Mouse (Mus musculus) left cerebral cortex, postnatal 10 days (tissue): ENCODE results near the gene Olfr894. TPM values are rescaled to one million over a fixed set of nuclear protein-coding genes. Genes with fewer than 3 reads are reported as not detected.
"Not testable (repeated sequence)": the region's sequence is repeated elsewhere in the genome, so short reads cannot be mapped to it uniquely, and the experiment has no call there.

Experiments
- DNase-seq, 2 experiments: peaks; one replicate each; pipeline ENCODE4 v3.0.0; 2021 to 2022; ENCODE audit warnings: low spot score in 2 of 2, mixed read lengths in 1 of 2; ENCODE audit errors: extremely low spot score in 1 of 2
- intact Hi-C: fragments of 180-260 bp; cut with DNase I; formaldehyde crosslinking; loops from one replicate; pipeline ENCODE4 v1.15.1; 2025
- total RNA-seq, 2 experiments: library from RNA; stranded (reverse); gene quantifications; 2 replicates each; pipeline ENCODE4 v1.2.3; 2021

The Olfr894 gene
- not detected for total RNA-seq

- intact Hi-C loops = no loop called here
- no peak for DNase-seq
Observed at GRCm38 (mm10) chr9:38217755-38218154, at the start of gene Olfr894. TSS of gene Olfr894 (plus strand) at chr9:38218055.

- intact Hi-C loops = not testable (repeated sequence)
Observed at GRCm38 (mm10) chr9:38168341-38168740, 49.5 kb upstream of the Olfr894 start.

GRCm38 (mm10) chr9:38180721-38181120, 37.1 kb upstream of the Olfr894 start, which contains the start of gene Olfr891:
TSS of gene Olfr891 (minus strand) at chr9:38180821.
- DNase-seq = no peak
- intact Hi-C loops = no loop called here

More at GRCm38 (mm10) chr9:38168341-38168740, 49.5 kb upstream of the Olfr894 start:
- not testable (repeated sequence) for DNase-seq

GRCm38 (mm10) chr9:38208065-38208464, 9.8 kb upstream of the Olfr894 start, which contains the start of gene Olfr893:
TSS of gene Olfr893 (plus strand) at chr9:38208365.
- no peak for DNase-seq
- intact Hi-C loops = no loop called here

GRCm38 (mm10) chr9:38252474-38252873, 34.6 kb downstream of the Olfr894 start, which contains the start of gene Olfr143:
TSS of gene Olfr143 (plus strand) at chr9:38252774.
- intact Hi-C loops = no loop called here

GRCm38 (mm10) chr9:38267551-38267950, 49.7 kb downstream of the Olfr894 start, which contains the start of gene Olfr895:
TSS of gene Olfr895 (plus strand) at chr9:38267851.
- intact Hi-C loops = no loop called here
- DNase-seq = no peak

More at GRCm38 (mm10) chr9:38252474-38252873, 34.6 kb downstream of the Olfr894 start, which contains the start of gene Olfr143:
- no peak for DNase-seq

Other genes with a start within 250 kb of the Olfr894 start
- not detected for gene Olfr881, start 226.2 kb upstream of the Olfr894 start, total RNA-seq
- not detected for gene Olfr883, start 192.2 kb upstream of the Olfr894 start, total RNA-seq
- not detected for gene Olfr884, start 171.5 kb upstream of the Olfr894 start, total RNA-seq
- gene Olfr885, start 156.7 kb upstream of the Olfr894 start, total RNA-seq = not detected
- under 1 TPM in 1 of 2 experiments, not detected in 1; 0.06 TPM for gene Olfr887, start 134.0 kb upstream of the Olfr894 start, total RNA-seq
- not detected for gene Olfr888, start 109.9 kb upstream of the Olfr894 start, total RNA-seq
- gene Olfr889, start 102.9 kb upstream of the Olfr894 start, total RNA-seq = not detected
- gene Olfr890, start 75.5 kb upstream of the Olfr894 start, total RNA-seq = not detected
- not detected for gene Olfr891, start 37.2 kb upstream of the Olfr894 start, total RNA-seq
- not detected for gene Olfr893, start 9.7 kb upstream of the Olfr894 start, total RNA-seq
- gene Olfr143, start 34.7 kb downstream of the Olfr894 start, total RNA-seq = not detected
- not detected for gene Olfr895, start 49.8 kb downstream of the Olfr894 start, total RNA-seq
- gene Olfr896-ps1, start 73.1 kb downstream of the Olfr894 start, total RNA-seq = not detected
- not detected for gene Olfr25, start 111.0 kb downstream of the Olfr894 start, total RNA-seq
- gene Olfr898, start 130.4 kb downstream of the Olfr894 start, total RNA-seq = not detected
- gene Olfr250, start 148.8 kb downstream of the Olfr894 start, total RNA-seq = not detected
- not detected for gene Olfr251, start 159.0 kb downstream of the Olfr894 start, total RNA-seq
- not detected for gene Olfr147, start 183.6 kb downstream of the Olfr894 start, total RNA-seq
- gene Olfr901, start 211.4 kb downstream of the Olfr894 start, total RNA-seq = not detected
- gene Olfr902, start 229.6 kb downstream of the Olfr894 start, total RNA-seq = not detected
- not detected for gene Olfr904, start 245.1 kb downstream of the Olfr894 start, total RNA-seq